Mouse (Mus musculus) A20 (cell line): Measurements from ENCODE around the gene Gpld1.

Experiments
- DNase-seq: peaks from one replicate; pipeline ENCODE4 v3.0.0-alpha.2; 2011; ENCODE audit warnings: low read depth, low spot score

Gene Gpld1

DNA sequence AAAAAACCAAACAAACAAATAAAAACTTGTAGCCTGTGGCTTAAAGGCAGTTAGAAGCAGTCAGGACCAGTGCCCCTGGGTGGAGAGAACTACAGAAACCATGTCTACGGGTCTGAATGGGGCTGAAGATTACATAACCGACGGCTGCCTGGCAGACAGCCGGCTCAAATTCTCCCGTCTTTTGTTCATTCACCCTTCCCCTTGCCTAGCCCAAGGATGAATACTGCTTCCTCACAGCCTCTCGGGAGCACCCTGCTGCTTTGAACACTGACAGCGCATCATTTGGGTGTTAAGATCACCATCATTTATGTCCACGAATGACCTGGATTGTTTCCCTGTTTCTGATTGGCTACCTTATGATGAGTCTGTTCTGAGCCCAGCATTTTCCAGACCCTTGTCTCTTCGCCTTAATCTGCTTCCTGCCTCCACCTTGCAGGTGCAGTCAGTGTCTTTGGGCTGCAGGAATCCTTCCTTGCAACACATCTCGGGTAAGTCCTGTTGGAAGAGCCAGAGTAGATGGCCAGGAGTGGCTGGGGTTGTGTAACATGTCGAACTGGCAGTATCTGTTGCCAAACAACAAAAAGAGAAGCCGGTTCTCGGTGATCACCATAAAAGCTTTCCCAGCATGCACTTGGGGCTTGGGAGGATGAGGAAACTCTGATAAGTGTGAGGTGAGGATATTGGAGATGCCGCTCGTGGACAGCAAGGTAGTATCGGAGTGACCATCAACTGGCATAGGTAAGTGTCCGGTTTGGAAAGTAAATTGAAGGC lies at the start of gene Gpld1:
TSS of gene Gpld1 (plus strand) at position 641 of the 771 bp plus-strand sequence.
- DNase-seq, result no peak

DNA sequence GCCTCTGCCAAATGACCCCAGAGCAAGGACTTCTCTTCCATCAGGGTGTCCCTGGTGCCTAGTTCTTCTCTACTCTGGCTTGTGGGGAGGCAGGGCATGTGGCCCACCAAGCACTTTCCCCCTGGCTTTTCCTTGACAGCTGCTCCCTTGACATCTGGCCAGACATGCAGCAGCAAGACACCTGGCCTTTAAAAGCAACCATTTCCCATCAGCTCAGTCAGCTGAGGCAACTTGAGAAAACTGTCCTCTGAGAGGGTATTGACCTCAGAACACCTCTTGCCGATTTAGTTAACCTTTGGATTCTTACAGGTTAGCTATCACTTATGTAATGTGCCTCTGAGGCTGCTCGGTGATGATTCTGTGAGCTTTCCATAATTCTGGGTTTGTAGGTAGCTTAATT lies 49.1 kb upstream of the Gpld1 start:
- DNase-seq, result no peak

- DNase-seq, result no peak
Observed at GRCm38 (mm10) chr13:24901916-24902315, 41.0 kb upstream of the Gpld1 start.

- DNase-seq, result no peak
Observed at GRCm38 (mm10) chr13:24903412-24903811, 39.5 kb upstream of the Gpld1 start.

DNA sequence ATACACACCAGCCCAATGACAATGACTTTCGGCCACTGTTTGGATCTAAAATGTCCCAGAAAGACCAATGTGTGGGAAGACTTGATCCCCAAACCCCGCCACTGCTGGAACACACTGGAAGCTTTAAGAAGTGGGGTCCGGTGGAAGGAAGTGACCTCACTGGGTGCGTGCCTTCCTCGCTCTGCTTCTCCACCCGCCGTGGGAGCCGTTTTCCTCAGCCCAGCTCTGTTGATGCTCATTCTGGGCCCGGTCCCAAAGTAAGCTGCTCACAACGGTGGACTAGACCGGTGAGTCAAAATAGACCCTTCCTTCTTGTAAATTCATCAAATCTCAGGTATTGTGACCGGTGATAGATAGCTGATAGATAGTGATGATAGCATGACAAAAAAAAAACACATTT lies 37.5 kb upstream of the Gpld1 start:
- DNase-seq, result no peak

GRCm38 (mm10) chr13:24906831-24907570 lies 36.0 kb upstream of the Gpld1 start:
- DNase-seq, result no peak

DNA sequence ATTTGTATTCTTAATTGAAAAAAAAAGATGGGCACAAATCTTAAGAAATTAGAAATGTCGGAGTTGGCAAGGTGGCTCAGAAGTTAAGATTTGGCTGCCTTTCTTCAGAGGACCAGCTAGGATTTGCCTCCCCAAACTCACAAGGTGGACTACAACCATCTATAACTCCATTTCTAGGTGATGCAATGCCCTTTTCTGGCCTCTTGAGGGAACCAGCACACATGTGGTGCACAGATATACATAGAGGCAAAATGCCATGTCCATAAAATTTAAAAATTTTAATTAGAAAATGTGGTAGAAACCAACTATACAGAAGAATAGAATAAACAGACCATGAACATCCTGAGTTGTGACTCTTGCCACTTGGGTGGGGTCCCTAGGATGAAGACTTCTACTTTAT lies 33.8 kb upstream of the Gpld1 start:
- DNase-seq, result peak; percentile 18

- DNase-seq, result no peak
Observed at GRCm38 (mm10) chr13:24913576-24913975, 29.4 kb upstream of the Gpld1 start.

DNA sequence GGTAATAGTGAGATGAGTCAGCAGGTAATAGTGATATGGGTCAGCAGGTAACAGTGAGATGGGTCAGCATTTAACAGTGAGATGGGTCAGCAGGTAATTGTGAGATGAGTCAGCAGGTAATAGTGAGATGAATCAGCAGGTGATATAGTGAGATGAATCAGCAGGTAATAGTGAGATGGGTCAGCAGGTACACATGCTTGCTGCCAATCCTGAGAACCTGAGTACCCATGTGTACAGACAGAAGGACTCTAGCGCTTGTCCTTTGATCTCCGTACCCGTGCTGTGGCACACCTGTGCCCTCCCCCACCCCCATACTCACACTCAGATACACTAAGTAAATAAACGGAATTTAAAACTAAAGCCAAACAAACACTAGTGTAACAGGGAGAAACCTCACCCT lies 28.0 kb upstream of the Gpld1 start:
- no peak for DNase-seq

DNA sequence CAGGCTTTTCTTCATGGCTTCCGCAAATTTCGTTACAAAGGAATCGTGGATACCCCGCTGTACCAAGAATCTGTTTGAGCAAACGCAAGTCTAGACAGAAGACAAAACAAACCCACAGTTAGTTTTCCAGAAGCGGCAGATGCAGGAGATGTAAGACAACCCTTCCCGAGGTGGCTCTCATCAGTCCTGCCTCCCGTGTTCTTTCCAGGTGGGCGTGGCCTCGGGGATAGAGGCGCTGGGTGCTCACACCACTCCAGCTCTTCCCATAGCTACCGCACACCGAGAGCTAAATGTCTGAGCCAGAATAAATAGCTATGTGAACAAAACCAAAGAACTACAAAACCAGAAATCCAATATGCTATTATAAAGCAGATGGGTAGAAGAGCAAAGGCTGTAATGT lies 27.1 kb upstream of the Gpld1 start:
- no peak for DNase-seq

GRCm38 (mm10) chr13:24920333-24920977 lies 22.5 kb upstream of the Gpld1 start:
- DNase-seq, result peak; percentile 72

- no peak for DNase-seq
Observed at GRCm38 (mm10) chr13:24921281-24921680, 21.7 kb upstream of the Gpld1 start.

- DNase-seq, result no peak
Observed at GRCm38 (mm10) chr13:24923991-24924390, 19.0 kb upstream of the Gpld1 start.

DNA sequence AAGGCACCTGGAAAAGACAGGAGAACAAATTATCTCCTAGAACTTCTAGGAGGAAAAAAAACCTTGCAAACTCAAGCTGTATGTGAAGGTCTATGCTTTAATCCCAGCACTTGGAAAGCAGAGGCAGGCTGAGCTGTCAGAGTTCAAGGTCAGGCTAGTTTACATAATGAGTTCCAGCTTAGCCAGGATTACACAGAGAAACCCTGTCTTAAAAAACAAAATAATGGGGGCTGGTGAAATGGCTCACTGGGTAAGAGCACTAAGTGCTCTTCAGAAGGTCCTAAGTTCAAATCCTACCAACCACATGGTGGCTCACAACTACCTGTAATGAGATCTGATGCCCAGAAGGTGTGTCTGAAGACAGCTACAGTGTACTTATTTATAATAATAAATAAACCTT lies 12.4 kb upstream of the Gpld1 start:
- DNase-seq, result no peak

DNA sequence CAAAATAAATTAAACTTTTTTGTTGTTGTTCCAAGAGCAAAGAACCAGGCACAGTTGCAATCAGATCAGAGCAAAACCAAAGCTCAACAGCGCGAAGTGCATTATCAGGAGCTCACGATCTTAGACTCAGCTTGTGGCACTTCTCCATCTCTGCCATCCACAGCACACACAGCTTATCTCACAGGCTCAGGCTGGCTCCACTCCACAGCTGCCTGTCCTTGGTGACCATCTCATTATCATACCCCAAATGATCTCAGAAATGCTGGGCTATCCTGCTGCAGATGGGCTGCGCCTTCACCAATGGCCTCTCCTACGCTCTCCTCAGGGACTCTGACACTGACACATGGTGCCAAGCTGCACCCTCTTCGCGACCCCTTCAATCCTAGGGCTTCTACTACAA lies 9.8 kb upstream of the Gpld1 start:
- no peak for DNase-seq

DNA sequence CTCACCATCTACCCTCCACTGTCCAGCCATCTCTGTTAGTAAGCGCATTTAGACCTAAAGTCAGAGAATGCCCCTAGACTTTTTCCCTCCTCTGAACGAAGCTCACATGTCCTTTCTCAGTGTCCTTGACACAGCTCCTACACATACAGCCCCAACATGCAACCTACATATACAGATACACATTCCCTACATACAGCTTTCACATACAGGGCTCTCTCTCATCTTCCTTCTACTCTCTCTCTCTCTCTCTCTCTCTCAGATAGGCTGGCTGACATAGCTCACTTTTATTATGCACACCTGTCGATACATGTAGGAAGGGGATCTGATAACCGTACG lies 6.2 kb upstream of the Gpld1 start:
- no peak for DNase-seq

GRCm38 (mm10) chr13:24937108-24937838 lies 5.7 kb upstream of the Gpld1 start, which contains the start of gene Aldh5a1:
TSS of gene Aldh5a1 (minus strand) at chr13:24937661.
- peak; percentile 88 for DNase-seq

- DNase-seq, result peak; percentile 87
Observed at GRCm38 (mm10) chr13:24937839-24938166, 5.1 kb upstream of the Gpld1 start.

- DNase-seq, result peak; percentile 88
Observed at GRCm38 (mm10) chr13:24938683-24939082, 4.3 kb upstream of the Gpld1 start.

DNA sequence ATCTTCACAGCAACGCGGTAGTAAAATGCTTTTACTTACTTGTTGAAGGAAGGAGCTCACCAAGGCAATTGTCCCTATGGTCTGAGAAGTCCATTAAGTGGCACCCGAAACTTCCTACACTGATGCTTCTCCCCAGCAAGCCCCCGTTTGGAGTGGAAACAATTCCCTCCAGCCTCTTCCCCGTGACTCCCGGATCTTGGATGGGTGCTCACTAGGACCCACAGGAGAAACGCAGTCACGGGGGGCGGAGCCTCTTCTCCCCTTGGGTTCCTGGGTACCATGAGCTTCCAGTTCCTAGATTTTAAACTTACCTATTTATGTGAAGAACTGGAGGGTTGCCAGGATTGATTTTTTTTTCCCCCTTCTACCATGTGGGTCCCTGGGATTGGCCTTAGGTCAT lies 3.5 kb upstream of the Gpld1 start:
- no peak for DNase-seq

- no peak for DNase-seq
Observed at GRCm38 (mm10) chr13:24943303-24943702, 351 bp downstream of the Gpld1 start.

GRCm38 (mm10) chr13:24945567-24945966 lies 2.6 kb downstream of the Gpld1 start:
- DNase-seq, result no peak
